Mouse (Mus musculus) neural tube, embryonic 14.5 days (tissue): ENCODE data around the gene Sytl1. TPM values are rescaled to one million over a fixed set of nuclear protein-coding genes. Genes with fewer than 3 reads are reported as not detected.

Experiments
- ATAC-seq: fragments of 200-750 bp; cut with Nextera tagmentation; 2 replicates; pipeline ENCODE4 v1.8.0; 2017; ENCODE audit warnings: low read depth, mild to moderate bottlenecking, moderate TSS enrichment, moderate library complexity
- H3K27ac ChIP-seq: fragments of 300-500 bp; sonication (generic); 2 replicates; pipeline ENCODE4 v1.5.1; 2014; ENCODE audit warnings: low read depth, mild to moderate bottlenecking, control low read depth, low read length, moderate library complexity, mixed read lengths
- H3K27me3 ChIP-seq: fragments of 300-500 bp; sonication (generic); 2 replicates; pipeline ENCODE4 v1.6.1; 2014; ENCODE audit warnings: low read length; ENCODE audit not compliant: control insufficient read depth, insufficient read depth
- H3K36me3 ChIP-seq: fragments of 300-500 bp; sonication (generic); 2 replicates; pipeline ENCODE4 v1.6.1; 2014; ENCODE audit warnings: low read length, mixed read lengths; ENCODE audit not compliant: control insufficient read depth, insufficient read depth
- H3K4me1 ChIP-seq: fragments of 300-500 bp; sonication (generic); 2 replicates; pipeline ENCODE4 v1.6.1; 2014; ENCODE audit warnings: low read length; ENCODE audit not compliant: control insufficient read depth, insufficient read depth
- H3K4me2 ChIP-seq: fragments of 300-500 bp; sonication (generic); 2 replicates; pipeline ENCODE4 v1.6.1; 2014; ENCODE audit warnings: mild to moderate bottlenecking, low read depth, low read length, control low read depth
- H3K4me3 ChIP-seq: fragments of 300-500 bp; sonication (generic); 2 replicates; pipeline ENCODE4 v1.5.1; 2014; ENCODE audit warnings: low read depth, low read length, control low read depth, mixed read lengths
- H3K9ac ChIP-seq: fragments of 300-500 bp; sonication (generic); replicated peaks from 2 replicates; pipeline ENCODE4 v1.6.1; 2014; ENCODE audit warnings: low read depth, mild to moderate bottlenecking, control low read depth, low read length, mixed read lengths
- H3K9me3 ChIP-seq: fragments of 300-500 bp; sonication (generic); 2 replicates; pipeline ENCODE4 v1.6.1; 2016; ENCODE audit warnings: low read length; ENCODE audit not compliant: control insufficient read depth
- WGBS: fragments of 180-500 bp; shearing (Covaris S2); extraction: QIAGEN DNeasy Blood & Tissue Kit; methylation state at CpG from one replicate; pipeline ENCODE4 v1.1.7; 2014; 5-methylcytosine and 5-hydroxymethylcytosine counted together
- polyA plus RNA-seq: library from polyadenylated mRNA; unstranded; fragments of >200 nt; fragmentation: Nextera tagmentation; extraction: Ambion mirVana; gene quantifications from 2 replicates; pipeline ENCODE4 v1.2.1, GENCODE M21; 2014

The Sytl1 gene
- polyA plus RNA-seq, 1 experiment from 2014 or later = 0.12 TPM

DNA sequence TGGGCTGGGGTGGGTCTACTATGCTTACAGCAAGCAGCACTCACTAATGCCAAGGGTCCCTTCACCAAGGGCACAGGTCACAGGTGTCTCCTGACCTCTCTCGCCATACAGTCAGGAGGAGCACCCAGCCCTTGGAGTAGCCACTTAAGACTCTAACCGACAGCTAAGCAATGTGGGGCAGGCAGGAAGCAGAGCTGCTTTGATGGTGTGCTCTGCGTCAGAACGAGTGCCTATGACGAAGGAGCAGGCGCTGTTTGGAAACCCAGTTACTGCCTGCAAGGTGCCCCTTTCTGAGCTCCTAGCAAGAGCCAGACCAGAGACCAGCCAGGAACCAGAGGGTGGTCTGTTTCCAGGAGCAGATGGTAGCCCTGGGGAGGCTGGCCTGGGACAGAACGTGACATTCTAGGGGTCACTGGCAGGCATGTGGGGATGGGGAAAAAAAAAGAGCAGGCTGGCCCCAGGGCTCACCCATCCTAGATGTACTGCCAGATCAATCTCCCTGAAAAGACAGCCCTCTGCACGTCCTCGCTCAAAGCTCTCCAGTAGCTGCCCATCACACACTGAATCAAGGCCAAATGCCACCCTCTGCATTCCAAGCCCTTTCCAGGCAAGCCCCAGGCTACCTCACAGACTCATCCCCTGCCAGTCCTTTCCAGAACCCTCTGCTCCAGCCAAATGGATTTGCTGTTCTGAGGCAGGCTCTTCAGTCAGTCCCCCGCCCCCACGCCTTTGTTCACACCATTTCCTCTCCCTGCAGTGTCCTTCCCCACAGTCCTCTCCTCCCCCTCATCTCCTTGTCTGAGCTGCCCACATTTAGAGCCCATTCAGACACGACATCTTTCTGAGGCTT is 35.8 kb upstream of the Sytl1 start:
- no peaks in the 10 kb centered on the region for H3K27me3 ChIP-seq
- peak overlapping the region; percentile 69 for H3K27ac ChIP-seq
- H3K4me1 ChIP-seq = peaks cover 20% of the 10 kb centered on the region; the same call in 1 of the 2 replicates
- ATAC-seq = no peak
- H3K36me3 ChIP-seq = peaks cover 37% of the 10 kb centered on the region
- no peak overlapping the region for H3K4me3 ChIP-seq
- H3K9me3 ChIP-seq = no peaks in the 10 kb centered on the region
- H3K4me2 ChIP-seq = no peak overlapping the region
- 34% methylated on average over 12 of the region's 12 CpGs for whole genome bisulfite sequencing
- no peak overlapping the region; the same call in 1 of the 2 replicates for H3K9ac ChIP-seq

DNA sequence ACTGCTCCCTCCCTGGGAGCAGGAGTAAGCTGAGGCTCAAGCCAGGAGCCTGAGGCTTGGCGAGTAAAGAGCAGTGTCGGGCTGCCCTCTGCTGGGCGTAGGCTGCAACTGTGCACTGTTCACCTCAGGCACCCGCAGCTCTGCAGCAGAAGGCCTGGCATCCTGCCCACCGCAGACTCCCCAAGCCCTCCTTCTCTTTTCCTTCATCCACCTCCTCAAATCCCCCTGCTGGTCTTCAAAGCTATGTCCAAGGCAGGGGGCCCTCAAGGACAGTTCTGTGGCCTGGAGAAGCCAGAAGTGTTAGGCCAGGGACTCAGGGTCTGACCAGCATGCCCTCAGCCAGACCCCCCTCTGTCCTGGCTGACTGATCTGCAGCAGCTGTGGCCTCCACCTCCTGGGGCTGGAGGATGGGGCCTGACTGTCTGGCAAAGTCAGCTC is 34.9 kb upstream of the Sytl1 start:
- peak overlapping the region; percentile 69 for H3K27ac ChIP-seq
- no peak overlapping the region for H3K4me2 ChIP-seq
- peak; percentile 88 for ATAC-seq
- H3K9me3 ChIP-seq = no peaks in the 10 kb centered on the region
- peaks cover 20% of the 10 kb centered on the region; the same call in 1 of the 2 replicates for H3K4me1 ChIP-seq
- no peak overlapping the region for H3K4me3 ChIP-seq
- peaks cover 28% of the 10 kb centered on the region for H3K36me3 ChIP-seq
- H3K9ac ChIP-seq = no peak overlapping the region
- H3K27me3 ChIP-seq = no peaks in the 10 kb centered on the region
- WGBS = 2% methylated on average over 3 of the region's 5 CpGs

- H3K9me3 ChIP-seq = no peaks in the 10 kb centered on the region
- peaks cover 26% of the 10 kb centered on the region for H3K36me3 ChIP-seq
- H3K4me1 ChIP-seq = peaks cover 20% of the 10 kb centered on the region; the same call in 1 of the 2 replicates
Observed at GRCm38 (mm10) chr4:133297360-133297759, 34.4 kb upstream of the Sytl1 start.

DNA sequence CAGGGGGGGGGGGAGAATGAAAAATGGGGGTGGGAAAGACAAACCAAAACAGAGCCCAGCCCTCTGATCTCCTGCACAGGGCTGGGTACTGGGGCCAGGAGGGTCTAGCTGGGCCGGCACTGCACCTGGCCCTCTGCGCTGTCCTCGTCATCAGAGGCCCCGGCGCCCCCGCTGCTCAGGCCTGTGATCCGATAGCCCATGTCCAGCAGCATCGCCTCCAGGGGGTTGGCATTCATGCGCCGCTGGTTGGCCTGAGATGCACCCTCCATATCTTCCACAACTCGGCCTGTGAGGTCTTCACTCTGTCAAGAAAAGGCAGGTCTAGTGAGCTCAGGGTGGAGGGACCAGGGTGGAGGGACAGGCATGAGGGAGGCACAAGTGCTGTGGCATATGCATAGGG is 31.2 kb upstream of the Sytl1 start:
- no peak overlapping the region; the same call in 1 of the 2 replicates for H3K9ac ChIP-seq
- no peaks in the 10 kb centered on the region for H3K9me3 ChIP-seq
- peaks cover 17% of the 10 kb centered on the region; the same call in 1 of the 2 replicates for H3K4me1 ChIP-seq
- no peak overlapping the region for H3K4me2 ChIP-seq
- H3K4me3 ChIP-seq = no peak overlapping the region
- H3K27ac ChIP-seq = no peak overlapping the region
- 36% methylated on average over 11 of the region's 11 CpGs for WGBS
- H3K36me3 ChIP-seq = peaks cover 14% of the 10 kb centered on the region
- no peak for ATAC-seq
- no peaks in the 10 kb centered on the region for H3K27me3 ChIP-seq

More at GRCm38 (mm10) chr4:133297360-133297759, 34.4 kb upstream of the Sytl1 start:
- H3K9ac ChIP-seq = no peak overlapping the region
- H3K4me3 ChIP-seq = no peak overlapping the region
- H3K27me3 ChIP-seq = no peaks in the 10 kb centered on the region
- no peak overlapping the region for H3K4me2 ChIP-seq
- WGBS = 63% methylated on average over 10 of the region's 10 CpGs
- 0 out of 2 replicates have a peak, but pooled peaks have one; percentile 5 for ATAC-seq
- no peak overlapping the region for H3K27ac ChIP-seq

DNA sequence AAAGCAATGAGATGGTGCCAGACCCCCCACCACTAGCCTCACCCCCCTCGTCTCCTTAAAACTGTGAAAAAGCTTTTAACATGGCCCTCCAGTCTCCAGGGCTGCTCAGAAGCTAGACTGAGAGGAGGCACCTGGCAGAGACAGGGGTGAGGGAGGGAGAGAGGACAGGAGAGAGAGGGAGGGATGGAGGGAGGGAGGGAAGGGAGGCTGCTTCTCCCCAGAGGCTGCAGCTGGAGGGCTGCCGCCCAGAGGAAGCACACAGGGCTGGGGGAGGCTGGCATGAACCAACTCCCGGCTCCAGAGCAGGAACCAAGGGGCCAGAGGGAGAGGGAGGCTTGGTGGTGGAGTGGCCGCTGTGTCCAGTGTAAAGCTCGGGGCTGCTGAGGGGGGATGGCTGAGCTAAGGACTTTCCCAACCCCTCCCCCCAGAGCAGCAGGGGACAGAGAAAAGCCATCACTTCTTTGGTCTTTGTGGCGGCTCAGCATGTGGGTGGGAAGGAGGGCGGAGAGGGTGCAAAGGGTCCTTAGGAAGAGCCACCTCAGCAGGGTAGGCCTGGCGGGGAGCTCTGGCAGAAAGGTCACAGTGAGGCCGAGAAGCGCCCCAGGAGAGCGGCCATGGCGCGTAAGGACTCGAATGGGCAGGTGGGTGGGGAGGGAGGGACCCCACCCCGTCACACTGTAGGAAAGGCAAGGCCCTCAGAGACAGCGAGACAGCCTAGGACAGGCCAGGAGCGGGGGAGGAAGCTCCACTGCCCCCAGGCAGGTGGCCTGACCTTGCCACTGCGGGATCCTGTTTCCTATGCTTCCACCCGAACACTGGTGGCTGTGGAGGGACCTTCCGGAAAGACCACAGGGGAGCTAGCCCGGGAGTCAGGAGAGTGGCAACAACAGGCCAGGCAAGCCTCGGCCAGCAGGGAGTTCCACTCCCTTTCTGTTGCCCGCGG is 30.3 kb upstream of the Sytl1 start:
- H3K4me1 ChIP-seq = peaks cover 8% of the 10 kb centered on the region; the same call in 1 of the 2 replicates
- peak; percentile 32; the same call in 1 of the 2 replicates for ATAC-seq
- 11% methylated on average over 24 of the region's 24 CpGs for WGBS
- H3K9me3 ChIP-seq = no peaks in the 10 kb centered on the region
- H3K27ac ChIP-seq = no peak overlapping the region
- no peak overlapping the region for H3K4me2 ChIP-seq
- no peaks in the 10 kb centered on the region for H3K27me3 ChIP-seq
- 0 out of 2 replicates have a peak overlapping the region, but pooled peaks have one; percentile 8 for H3K9ac ChIP-seq
- H3K36me3 ChIP-seq = peaks cover 14% of the 10 kb centered on the region
- no peak overlapping the region for H3K4me3 ChIP-seq

- H3K9me3 ChIP-seq = no peaks in the 10 kb centered on the region
- no peak for ATAC-seq
- 32% methylated on average over 4 of the region's 4 CpGs for WGBS
- H3K27me3 ChIP-seq = no peaks in the 10 kb centered on the region
- no peak overlapping the region for H3K4me2 ChIP-seq
- no peak overlapping the region for H3K4me3 ChIP-seq
- H3K27ac ChIP-seq = no peak overlapping the region
- 0 out of 2 replicates have a peak, but pooled peaks cover 1% of the 10 kb centered on the region for H3K4me1 ChIP-seq
- H3K36me3 ChIP-seq = peaks cover 14% of the 10 kb centered on the region
- H3K9ac ChIP-seq = no peak overlapping the region
Observed at GRCm38 (mm10) chr4:133292405-133292804, 29.5 kb upstream of the Sytl1 start.

DNA sequence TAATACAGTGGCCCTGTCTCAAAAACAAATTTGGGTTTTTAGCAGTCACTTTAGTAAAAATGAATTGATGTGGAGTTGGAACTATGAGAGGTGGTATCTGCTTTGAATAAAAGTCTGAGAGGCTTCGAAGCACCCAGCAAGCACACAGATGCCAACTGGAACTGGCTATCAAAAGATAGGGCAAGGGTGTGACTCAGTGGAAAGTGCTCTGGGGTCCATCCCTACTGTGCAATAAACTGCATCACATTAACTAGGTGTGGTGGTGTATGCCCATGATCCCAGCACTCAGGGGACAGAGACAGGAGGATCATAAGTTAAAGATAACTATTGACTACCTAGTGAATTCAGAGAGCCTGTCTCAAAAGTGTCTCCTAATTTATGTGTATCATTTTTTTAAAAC is 28.3 kb upstream of the Sytl1 start:
- H3K9ac ChIP-seq = no peak overlapping the region
- H3K4me1 ChIP-seq = no peaks in the 10 kb centered on the region
- H3K4me2 ChIP-seq = no peak overlapping the region
- H3K27ac ChIP-seq = no peak overlapping the region
- H3K36me3 ChIP-seq = peaks cover 14% of the 10 kb centered on the region
- H3K27me3 ChIP-seq = no peaks in the 10 kb centered on the region
- H3K9me3 ChIP-seq = no peaks in the 10 kb centered on the region
- 97% methylated on average over 1 of the region's 1 CpGs for WGBS
- no peak for ATAC-seq
- no peak overlapping the region for H3K4me3 ChIP-seq

GRCm38 (mm10) chr4:133286476-133287077 is 23.7 kb upstream of the Sytl1 start:
- Histone ChIP-seq H3K27ac (no peak overlapping the region), H3K4me3 (no peak overlapping the region), H3K9ac (no peak overlapping the region), H3K4me1 (0 out of 2 replicates have a peak, but pooled peaks cover 5% of the 10 kb centered on the region), H3K27me3 (no peaks in the 10 kb centered on the region), H3K9me3 (no peaks in the 10 kb centered on the region), H3K36me3 (no peaks in the 10 kb centered on the region), H3K4me2 (no peak overlapping the region)
- WGBS = 89% methylated on average over 4 of the region's 4 CpGs
- ATAC-seq = no peak
